Mouse (Mus musculus) splenic B cell, adult 2 months (primary cell): ENCODE results near the gene Cpeb4.
"Not testable (repeated sequence)": the region's sequence is repeated elsewhere in the genome, so short reads cannot be mapped to it uniquely, and the experiment has no call there.

Experiments used
- DNase-seq: peaks from one replicate; pipeline ENCODE4 v3.0.0-alpha.2; 2011; ENCODE audit warnings: low read depth, low spot score
- H3K27me3 ChIP-seq: 2 replicates; pipeline ENCODE4 v1.6.1; 2012; ENCODE audit warnings: mild to moderate bottlenecking, low read length, moderate library complexity, mixed read lengths; ENCODE audit not compliant: control insufficient read depth, poor library complexity, insufficient read depth, severe bottlenecking
- H3K36me3 ChIP-seq: 2 replicates; pipeline ENCODE4 v1.6.1; 2012; ENCODE audit warnings: mild to moderate bottlenecking, low read length, moderate library complexity, mixed read lengths; ENCODE audit not compliant: control insufficient read depth, poor library complexity, insufficient read depth, severe bottlenecking

The Cpeb4 gene

DNA sequence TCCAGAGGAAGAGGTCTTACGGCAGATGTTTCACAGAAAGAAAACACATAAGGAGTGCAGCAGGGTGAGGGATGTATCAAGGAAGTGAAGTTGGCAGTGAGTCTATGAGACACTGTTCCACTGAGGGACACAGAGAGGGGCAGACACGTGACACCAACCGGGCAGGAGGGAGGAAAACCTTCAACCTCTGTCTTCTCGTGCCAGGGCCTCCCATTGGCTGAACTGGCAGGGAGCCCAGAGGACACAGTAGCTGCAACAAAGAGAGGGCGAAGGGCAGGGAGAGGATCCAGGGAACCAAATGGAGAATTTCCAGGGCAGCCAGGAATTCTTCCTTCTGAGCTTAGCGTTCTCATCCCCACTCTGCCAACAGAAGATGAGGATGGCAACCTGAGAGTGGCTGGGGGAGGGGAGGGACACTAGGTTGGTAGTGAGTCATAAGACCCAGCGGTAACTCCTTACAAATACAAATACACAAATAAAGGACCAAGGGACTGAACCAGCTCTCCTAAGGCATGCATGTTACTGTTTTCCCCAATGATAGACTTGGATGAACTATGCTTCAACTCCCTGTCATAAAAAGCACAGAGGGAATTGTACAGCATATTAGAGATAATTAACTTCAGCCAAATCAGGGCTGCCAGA is 33.4 kb upstream of the Cpeb4 start:
- no peak for DNase-seq
- no peaks in the 10 kb centered on the region for H3K36me3 ChIP-seq
- no peaks in the 10 kb centered on the region for H3K27me3 ChIP-seq

- H3K36me3 ChIP-seq = no peaks in the 10 kb centered on the region
- H3K27me3 ChIP-seq = no peaks in the 10 kb centered on the region
- no peak for DNase-seq
Observed at GRCm38 (mm10) chr11:31839084-31839460, 32.9 kb upstream of the Cpeb4 start.

DNA sequence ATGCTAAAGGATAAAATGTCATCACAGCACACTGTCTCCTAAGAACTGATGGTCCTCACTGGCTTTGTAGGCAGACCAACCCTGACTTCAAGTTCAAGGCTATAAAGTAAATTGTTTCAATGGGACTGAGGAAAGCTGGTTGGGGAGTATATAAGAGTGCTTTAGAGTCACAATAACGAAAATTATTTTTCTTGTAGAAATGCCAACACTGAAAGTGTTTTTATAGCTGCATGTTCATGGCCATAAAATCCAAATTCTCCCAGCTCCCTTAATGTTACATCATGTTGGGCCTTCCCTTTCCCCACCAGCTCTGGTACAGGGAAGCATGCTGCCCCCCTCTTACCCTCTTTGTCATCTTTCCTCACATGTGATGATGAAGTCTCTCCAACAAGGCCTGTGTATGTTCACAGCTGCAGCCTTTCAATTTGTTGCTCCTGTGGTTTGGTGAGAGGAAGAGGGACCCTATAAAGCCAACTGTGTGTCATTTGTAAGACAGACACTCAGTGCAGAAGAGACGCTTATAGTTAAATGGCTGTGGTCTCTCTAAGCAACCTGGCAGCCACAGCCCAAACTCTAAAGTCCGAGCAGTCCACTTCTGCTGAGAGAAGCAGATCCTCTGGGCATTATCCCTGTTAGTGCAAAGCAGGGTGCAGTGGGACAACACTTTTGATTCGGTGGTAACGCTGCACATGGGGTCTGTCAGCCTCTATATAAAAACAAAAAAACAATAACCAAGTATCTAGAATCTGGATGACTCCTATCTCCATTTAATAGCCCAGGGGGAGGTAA is 29.6 kb upstream of the Cpeb4 start:
- DNase-seq = no peak

GRCm38 (mm10) chr11:31843177-31843833 is 28.7 kb upstream of the Cpeb4 start:
- no peak for DNase-seq
- Histone ChIP-seq H3K27me3 (no peaks in the 10 kb centered on the region), H3K36me3 (no peaks in the 10 kb centered on the region)

More for the DNA sequence above, 29.6 kb upstream of the Cpeb4 start:
- H3K27me3 ChIP-seq = no peaks in the 10 kb centered on the region
- no peaks in the 10 kb centered on the region for H3K36me3 ChIP-seq

GRCm38 (mm10) chr11:31843834-31844188 is 28.2 kb upstream of the Cpeb4 start:
- no peak for DNase-seq
- Histone ChIP-seq H3K27me3 (no peaks in the 10 kb centered on the region), H3K36me3 (no peaks in the 10 kb centered on the region)

GRCm38 (mm10) chr11:31845111-31845510 is 26.9 kb upstream of the Cpeb4 start:
- not testable (repeated sequence) for H3K36me3 ChIP-seq, DNase-seq, H3K27me3 ChIP-seq

GRCm38 (mm10) chr11:31846771-31847468 is 25.1 kb upstream of the Cpeb4 start:
- DNase-seq = no peak
- H3K27me3 ChIP-seq = no peaks in the 10 kb centered on the region
- no peaks in the 10 kb centered on the region for H3K36me3 ChIP-seq

- H3K27me3 ChIP-seq = no peaks in the 10 kb centered on the region
- no peaks in the 10 kb centered on the region for H3K36me3 ChIP-seq
- DNase-seq = no peak
Observed at GRCm38 (mm10) chr11:31847469-31847805, 24.6 kb upstream of the Cpeb4 start.

DNA sequence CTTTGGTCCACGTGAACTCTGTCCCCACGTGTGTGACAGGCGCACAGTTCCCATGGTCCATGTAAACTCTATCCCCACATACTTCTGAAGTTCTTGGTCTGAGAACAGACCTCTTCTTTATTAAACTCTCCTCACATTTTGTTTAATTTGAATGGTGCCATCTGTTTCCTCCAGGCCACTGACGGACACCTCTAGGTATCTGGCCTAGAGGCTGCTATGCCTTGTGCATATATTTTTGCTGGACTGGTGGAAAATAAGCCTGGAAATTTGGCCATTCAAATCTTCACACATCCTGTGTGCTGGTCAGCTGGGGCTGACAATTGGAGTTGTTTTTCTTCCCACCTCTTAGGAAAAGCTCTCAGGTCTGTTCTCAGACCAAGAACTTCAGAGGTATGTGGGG is 23.3 kb upstream of the Cpeb4 start:
- H3K36me3 ChIP-seq = no peaks in the 10 kb centered on the region
- H3K27me3 ChIP-seq = no peaks in the 10 kb centered on the region
- no peak for DNase-seq

- DNase-seq = no peak
- Histone ChIP-seq H3K36me3 (no peaks in the 10 kb centered on the region), H3K27me3 (no peaks in the 10 kb centered on the region)
Observed at GRCm38 (mm10) chr11:31850156-31850775, 21.7 kb upstream of the Cpeb4 start.

- DNase-seq = no peak
- Histone ChIP-seq H3K27me3 (no peaks in the 10 kb centered on the region), H3K36me3 (no peaks in the 10 kb centered on the region)
Observed at GRCm38 (mm10) chr11:31850995-31851394, 21.0 kb upstream of the Cpeb4 start.

DNA sequence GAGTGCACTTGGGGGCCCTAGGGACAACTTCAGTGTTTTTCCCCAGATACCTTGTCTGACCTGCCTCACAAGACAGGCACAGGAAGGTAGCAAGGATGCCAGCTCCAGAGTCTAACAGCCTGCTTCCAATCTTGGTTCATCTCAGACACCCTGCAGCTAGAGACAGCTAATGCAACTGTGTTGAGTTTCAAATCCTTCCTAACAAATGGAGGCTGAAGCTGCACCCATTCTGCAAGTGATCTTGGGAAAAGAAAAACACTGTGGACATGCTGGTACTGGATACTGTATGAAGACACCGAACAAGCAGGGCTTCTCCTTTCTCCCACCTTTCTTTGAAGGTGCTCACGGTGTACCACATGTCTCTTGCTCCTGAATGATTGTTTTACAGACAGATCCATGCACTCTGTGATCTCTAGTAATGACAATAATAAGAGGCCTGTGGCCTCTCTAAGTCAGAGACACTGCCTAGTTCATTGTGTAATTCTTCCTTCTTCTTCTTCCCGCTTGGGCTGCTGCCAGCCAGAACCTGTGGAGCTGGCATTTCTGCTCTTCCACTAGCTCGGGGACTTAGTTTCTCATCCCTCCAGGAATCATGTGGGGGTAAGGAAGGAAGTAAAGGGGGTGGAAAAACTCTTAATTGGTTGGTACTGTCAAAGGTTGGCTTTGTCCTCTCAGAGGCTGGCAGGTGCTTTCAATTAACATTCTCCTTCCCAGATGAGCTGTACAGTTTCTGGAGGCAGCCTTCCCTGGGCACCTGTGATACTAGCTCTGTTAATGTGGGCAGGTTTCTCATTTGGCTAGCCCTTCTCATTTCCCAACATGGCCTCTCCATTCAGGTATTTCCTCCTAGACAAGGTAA is 20.1 kb upstream of the Cpeb4 start:
- DNase-seq = no peak
- Histone ChIP-seq H3K27me3 (no peaks in the 10 kb centered on the region), H3K36me3 (no peaks in the 10 kb centered on the region)

- H3K36me3 ChIP-seq = no peaks in the 10 kb centered on the region
- no peak for DNase-seq
- H3K27me3 ChIP-seq = no peaks in the 10 kb centered on the region
Observed at GRCm38 (mm10) chr11:31854955-31855354, 17.1 kb upstream of the Cpeb4 start.

DNA sequence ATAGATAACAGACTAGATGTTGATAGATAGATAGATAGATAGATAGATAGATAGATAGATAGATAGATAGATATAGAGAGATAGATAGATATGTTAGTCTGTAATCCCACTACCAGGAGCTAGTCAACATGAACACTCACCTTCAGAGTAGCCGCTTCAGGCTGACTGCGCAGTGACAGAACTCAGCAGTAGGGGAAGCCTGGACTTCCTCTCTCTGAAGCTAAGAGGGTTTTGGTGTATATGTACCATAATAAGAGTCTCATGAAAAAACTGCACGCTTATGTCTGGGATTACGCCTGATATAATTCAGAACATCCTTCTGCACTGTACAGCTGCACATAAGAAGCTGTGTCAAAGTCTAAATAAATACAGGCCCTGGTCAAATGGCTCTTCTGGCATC is 14.5 kb upstream of the Cpeb4 start:
- no peak for DNase-seq
- Histone ChIP-seq H3K36me3 (no peaks in the 10 kb centered on the region), H3K27me3 (no peaks in the 10 kb centered on the region)
